Mouse (Mus musculus) layer of hippocampus, adult 9-11 months (tissue): ENCODE data around the gene Acadsb.

ENCODE experiments used
- DNase-seq: peaks from one replicate; pipeline ENCODE4 v3.0.0; 2022

Acadsb gene

GRCm38 (mm10) chr7:131465735-131466134, 55.3 kb downstream of the Acadsb start:
- no peak for DNase-seq

GRCm38 (mm10) chr7:131467312-131467711, 56.9 kb downstream of the Acadsb start:
- no peak for DNase-seq

GRCm38 (mm10) chr7:131469506-131469905, 59.1 kb downstream of the Acadsb start:
- DNase-seq = no peak

- no peak for DNase-seq
Measured at GRCm38 (mm10) chr7:131471551-131471950, 61.1 kb downstream of the Acadsb start.

GRCm38 (mm10) chr7:131477140-131477539, 66.7 kb downstream of the Acadsb start:
- no peak for DNase-seq

- no peak for DNase-seq
Measured at GRCm38 (mm10) chr7:131478403-131478802, 68.0 kb downstream of the Acadsb start.
